Mouse (Mus musculus): ENCODE data around the gene Ccdc186.
"Not testable (repeated sequence)": the region's sequence is repeated elsewhere in the genome, so short reads cannot be mapped to it uniquely, and the experiment has no call there.

Ccdc186 gene

GRCm38 (mm10) chr19:56756412-56756811 lies 65.6 kb downstream of the Ccdc186 start:
- DNase-seq (ENCODE audit: low spot score in 2 of 2), result no peak

DNA sequence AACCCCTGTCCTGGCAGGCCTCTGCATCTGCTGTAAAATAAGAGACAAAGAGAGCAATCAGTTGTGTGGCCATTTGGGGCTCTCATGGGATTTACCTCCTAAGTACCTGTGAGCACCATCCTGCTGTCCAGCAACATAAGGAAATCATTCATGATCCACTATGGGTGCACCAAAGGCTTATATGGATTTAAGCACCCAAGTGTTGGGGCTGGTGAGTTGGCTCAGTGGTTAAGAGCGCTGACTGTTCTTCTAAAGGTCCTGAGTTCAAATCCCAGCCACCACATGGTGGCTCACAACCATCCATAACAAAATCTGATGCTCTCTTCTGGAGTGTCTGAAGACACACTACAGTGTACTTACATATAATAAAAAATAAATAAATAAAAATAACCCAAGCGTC lies 67.5 kb downstream of the Ccdc186 start:
- DNase-seq (ENCODE audit: low spot score in 2 of 2), result not testable (repeated sequence)

GRCm38 (mm10) chr19:56750709-56751108 lies 71.3 kb downstream of the Ccdc186 start:
- DNase-seq (ENCODE audit: low spot score in 2 of 2), result no peak

DNA sequence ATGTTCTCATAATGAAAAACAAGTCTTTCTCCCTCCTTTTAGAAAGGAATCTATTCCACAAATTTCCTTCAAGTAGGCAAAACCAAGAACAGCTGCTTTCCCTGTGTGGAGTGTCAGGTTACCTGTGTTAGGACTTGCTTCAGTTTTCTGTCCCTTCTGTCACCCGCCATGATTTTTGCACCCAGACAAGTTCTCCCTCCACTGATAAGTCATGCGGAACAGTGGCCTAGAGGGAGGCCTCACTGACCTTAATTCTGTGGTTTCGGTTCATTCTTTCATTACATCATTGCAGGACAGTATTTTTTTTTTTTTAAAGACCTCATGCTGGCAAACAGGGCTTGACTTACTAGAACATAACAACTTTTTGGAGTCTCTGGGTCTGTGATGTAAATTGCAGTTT lies 72.6 kb downstream of the Ccdc186 start:
- no peak for DNase-seq (ENCODE audit: low spot score in 2 of 2)

DNA sequence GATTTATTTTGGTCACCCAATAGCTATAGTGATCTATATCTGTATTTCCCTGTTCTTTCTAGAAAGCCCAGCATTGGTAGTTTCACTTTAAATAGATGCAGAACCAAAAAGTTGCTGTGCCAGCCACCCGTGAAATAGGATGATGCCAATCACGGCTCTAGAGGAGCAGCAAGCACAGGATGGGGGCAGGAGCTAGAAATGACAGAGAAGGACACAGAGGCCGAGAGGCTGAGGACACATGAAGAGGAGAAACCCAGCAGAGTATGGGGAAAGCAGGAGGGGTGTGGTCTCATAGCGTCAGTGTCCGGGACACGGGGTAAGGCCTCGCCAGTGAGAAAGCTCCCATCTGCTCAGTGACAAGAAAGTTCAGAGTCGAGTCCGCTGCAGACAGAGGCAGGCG lies 74.1 kb downstream of the Ccdc186 start:
- no peak for DNase-seq (ENCODE audit: low spot score in 2 of 2)

GRCm38 (mm10) chr19:56746618-56747017 lies 75.4 kb downstream of the Ccdc186 start:
- DNase-seq (ENCODE audit: low spot score in 2 of 2), result no peak

DNA sequence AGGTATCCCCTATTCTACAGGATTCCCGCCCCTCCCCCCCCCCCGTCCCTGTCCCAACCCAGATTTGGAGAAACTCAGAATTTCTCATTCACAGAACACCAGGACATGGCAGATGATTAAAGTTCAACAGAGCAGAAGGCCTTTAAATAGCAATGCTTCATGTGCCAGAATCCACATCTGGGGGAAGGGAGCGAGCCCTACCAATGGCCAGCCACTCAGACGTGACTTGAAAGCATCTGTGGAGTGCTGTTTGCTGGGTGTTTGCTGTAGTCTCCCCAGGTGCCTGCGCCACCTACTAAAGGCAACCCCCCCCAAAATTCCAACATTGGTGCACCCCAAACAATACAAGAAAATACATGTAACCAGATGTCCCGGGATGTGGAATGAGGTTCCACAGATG lies 76.5 kb downstream of the Ccdc186 start:
- DNase-seq (ENCODE audit: low spot score in 2 of 2), result no peak

- DNase-seq (ENCODE audit: low spot score in 2 of 2), result no peak
Observed at GRCm38 (mm10) chr19:56745061-56745460, 76.9 kb downstream of the Ccdc186 start.
